In the genomic region with DNA sequence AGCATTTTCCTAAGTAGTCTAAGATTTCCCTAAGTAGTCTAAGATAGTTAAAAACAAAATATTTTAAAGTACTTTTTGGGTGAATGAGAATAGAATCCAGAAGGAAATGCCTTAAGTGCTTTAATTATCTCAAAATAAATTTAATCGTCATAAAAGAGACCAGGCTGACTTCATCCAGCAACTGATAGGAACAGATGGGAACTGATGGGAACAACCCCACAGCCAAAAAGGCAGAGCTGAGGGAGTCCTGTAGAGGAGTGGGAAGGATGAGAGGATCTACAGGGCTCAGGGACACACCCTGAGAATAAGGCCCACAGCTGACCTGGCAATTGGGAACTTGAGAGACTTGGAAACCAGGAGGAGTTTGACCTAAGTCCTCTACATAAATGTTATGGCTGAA, we compare ENCODE assay signal across 19 mouse cellular contexts.
A peak's percentile ranks its signal among the peaks of the same experiment; 100 is the strongest.
DNase-seq lines count a peak whose midpoint lies in the region; ATAC-seq lines count a peak whose summit lies in the region.
"Had no signal": no experiment of that assay in that cellular context is flagged by ENCODE, and none has a peak within 500 bp of the region (broad histone marks: within the 10 kb centered on the region; RNA-seq: fewer than 3 reads in every experiment).

No protein-coding gene starts in this region.

- ATAC-seq in frontal cortex, adult (ENCODE audit: low TSS enrichment), result peak; percentile 97
- ATAC-seq: forebrain, embryonic 15.5 days; hindbrain, postnatal 0 days had no signal

- peak; percentile 4 for DNase-seq in layer of hippocampus, adult 9-11 months
- no peak for DNase-seq in layer of hippocampus, adult 9-10 months (ENCODE audit: low spot score)
- peak; percentile 1 for DNase-seq in right cerebral cortex, adult 18-20 months
- no peak for DNase-seq in right cerebral cortex, postnatal 14 days
- DNase-seq in right cerebral cortex, postnatal 25 days, result peak; percentile 5
- no peak for DNase-seq in urinary bladder, postnatal 36 days (ENCODE audit: low spot score in 2 of 2)
- no peak for DNase-seq in spleen, postnatal 36 days (ENCODE audit: low spot score in 2 of 2)
- DNase-seq: adrenal gland, adult 2 months; adrenal gland, postnatal 25 days; cerebellum, adult 11 months; cerebellum, adult 8-10 months; cerebellum, postnatal 14 days; embryo, embryonic 11 days; gastrocnemius, postnatal 10 days; heart, adult 18-20 months; heart, postnatal 10 days had no signal

Comparison
In these comparisons a context has a peak if more than half of its experiments do, and no peak if none do; other contexts are left out.
1. DNase-seq: peak in layer of hippocampus, adult 9-11 months (single experiment), right cerebral cortex, adult 18-20 months (single experiment) and right cerebral cortex, postnatal 25 days (single experiment); none in layer of hippocampus, adult 9-10 months (single experiment), right cerebral cortex, postnatal 14 days (single experiment), urinary bladder, postnatal 36 days (0 of 2) and spleen, postnatal 36 days (0 of 2).